Mouse (Mus musculus) midbrain, embryonic 12.5 days (tissue): Measurements from ENCODE around the gene Specc1. TPM values are rescaled to one million over a fixed set of nuclear protein-coding genes. Genes with fewer than 3 reads are reported as not detected.

ENCODE experiments used
- ATAC-seq: fragments of 200-750 bp; cut with Nextera tagmentation; 2 replicates; pipeline ENCODE4 v1.8.0; 2017; ENCODE audit warnings: low read depth, moderate TSS enrichment, moderate library complexity; ENCODE audit not compliant: low FRiP score
- H3K27ac ChIP-seq: fragments of 300-500 bp; sonication (generic); replicated peaks from 2 replicates; pipeline ENCODE4 v1.5.1; 2016; ENCODE audit warnings: mild to moderate bottlenecking
- H3K27me3 ChIP-seq: fragments of 300-500 bp; sonication (generic); 2 replicates; pipeline ENCODE4 v1.6.1; 2016; ENCODE audit warnings: mild to moderate bottlenecking
- H3K36me3 ChIP-seq: fragments of 300-500 bp; sonication (generic); 2 replicates; pipeline ENCODE4 v1.6.1; 2016
- H3K4me1 ChIP-seq: fragments of 300-500 bp; sonication (generic); 2 replicates; pipeline ENCODE4 v1.6.1; 2016
- H3K4me2 ChIP-seq: fragments of 300-500 bp; sonication (generic); replicated peaks from 2 replicates; pipeline ENCODE4 v1.6.1; 2016; ENCODE audit warnings: mild to moderate bottlenecking, moderate library complexity
- H3K4me3 ChIP-seq: fragments of 300-500 bp; sonication (generic); 2 replicates; pipeline ENCODE4 v1.5.1; 2016; ENCODE audit warnings: mild to moderate bottlenecking
- H3K9ac ChIP-seq: fragments of 300-500 bp; sonication (generic); replicated peaks from 2 replicates; pipeline ENCODE4 v1.6.1; 2016; ENCODE audit warnings: mild to moderate bottlenecking, moderate library complexity
- H3K9me3 ChIP-seq: fragments of 300-500 bp; sonication (generic); 2 replicates; pipeline ENCODE4 v1.6.1; 2016; ENCODE audit warnings: mild to moderate bottlenecking
- WGBS: fragments of 180-500 bp; shearing (Covaris S2); methylation state at CpG from one replicate; pipeline ENCODE4 v1.1.7; 2016; 5-methylcytosine and 5-hydroxymethylcytosine counted together
- polyA plus RNA-seq: library from polyadenylated mRNA; unstranded; fragments of >200 nt; fragmentation: Nextera tagmentation; extraction: Ambion mirVana; gene quantifications from 2 replicates; pipeline ENCODE4 v1.2.1, GENCODE M21; 2016

The Specc1 gene
- polyA plus RNA-seq, 1 experiment from 2014 or later, result 16.6 TPM

GRCm38 (mm10) chr11:62034564-62034963 is 78.0 kb downstream of the Specc1 start:
- H3K9me3 ChIP-seq, result no peaks in the 10 kb centered on the region
- no peak overlapping the region for H3K9ac ChIP-seq
- H3K27ac ChIP-seq, result no peak overlapping the region
- no peak overlapping the region for H3K4me2 ChIP-seq
- no peaks in the 10 kb centered on the region; the same call in 1 of the 2 replicates for H3K4me1 ChIP-seq
- H3K27me3 ChIP-seq, result no peaks in the 10 kb centered on the region
- ATAC-seq, result no peak
- no peaks in the 10 kb centered on the region for H3K36me3 ChIP-seq
- WGBS, result 80% methylated on average over 6 of the region's 6 CpGs
- H3K4me3 ChIP-seq, result no peak overlapping the region

GRCm38 (mm10) chr11:62035220-62035619 is 78.7 kb downstream of the Specc1 start:
- Histone ChIP-seq H3K9ac (no peak overlapping the region), H3K27ac (no peak overlapping the region), H3K4me2 (no peak overlapping the region), H3K36me3 (no peaks in the 10 kb centered on the region), H3K27me3 (no peaks in the 10 kb centered on the region), H3K9me3 (no peaks in the 10 kb centered on the region), H3K4me1 (no peaks in the 10 kb centered on the region; the same call in 1 of the 2 replicates), H3K4me3 (no peak overlapping the region)
- WGBS, result 91% methylated on average over 1 of the region's 1 CpGs
- no peak for ATAC-seq

GRCm38 (mm10) chr11:62040122-62040521 is 83.6 kb downstream of the Specc1 start:
- WGBS, result 71% methylated on average over 2 of the region's 2 CpGs
- no peak overlapping the region for H3K9ac ChIP-seq
- H3K4me3 ChIP-seq, result no peak overlapping the region
- no peaks in the 10 kb centered on the region for H3K36me3 ChIP-seq
- H3K9me3 ChIP-seq, result no peaks in the 10 kb centered on the region
- H3K4me2 ChIP-seq, result no peak overlapping the region
- H3K27ac ChIP-seq, result no peak overlapping the region
- H3K4me1 ChIP-seq, result no peaks in the 10 kb centered on the region
- no peak for ATAC-seq
- H3K27me3 ChIP-seq, result no peaks in the 10 kb centered on the region

GRCm38 (mm10) chr11:62044627-62045026 is 88.1 kb downstream of the Specc1 start:
- no peak overlapping the region for H3K4me2 ChIP-seq
- H3K4me3 ChIP-seq, result no peak overlapping the region
- H3K4me1 ChIP-seq, result no peaks in the 10 kb centered on the region
- H3K27me3 ChIP-seq, result peaks cover 14% of the 10 kb centered on the region
- H3K36me3 ChIP-seq, result no peaks in the 10 kb centered on the region
- H3K9me3 ChIP-seq, result no peaks in the 10 kb centered on the region
- H3K9ac ChIP-seq, result no peak overlapping the region
- ATAC-seq, result no peak
- H3K27ac ChIP-seq, result no peak overlapping the region
- 41% methylated on average over 3 of the region's 3 CpGs for WGBS

GRCm38 (mm10) chr11:62045964-62046363 is 89.4 kb downstream of the Specc1 start:
- no peak overlapping the region for H3K4me3 ChIP-seq
- H3K36me3 ChIP-seq, result no peaks in the 10 kb centered on the region
- no peaks in the 10 kb centered on the region for H3K9me3 ChIP-seq
- H3K27me3 ChIP-seq, result peaks cover 24% of the 10 kb centered on the region
- H3K4me1 ChIP-seq, result no peaks in the 10 kb centered on the region
- no peak for ATAC-seq
- H3K4me2 ChIP-seq, result no peak overlapping the region
- no peak overlapping the region for H3K9ac ChIP-seq
- WGBS, result 65% methylated on average over 2 of the region's 2 CpGs
- H3K27ac ChIP-seq, result no peak overlapping the region

GRCm38 (mm10) chr11:62047817-62048640 is 91.5 kb downstream of the Specc1 start:
- H3K4me1 ChIP-seq, result no peaks in the 10 kb centered on the region
- ATAC-seq, result no peak
- 49% methylated on average over 9 of the region's 9 CpGs for WGBS

GRCm38 (mm10) chr11:62049170-62049569 is 92.6 kb downstream of the Specc1 start:
- Histone ChIP-seq H3K27ac (no peak overlapping the region), H3K4me1 (peaks cover 2% of the 10 kb centered on the region), H3K36me3 (no peaks in the 10 kb centered on the region), H3K9ac (no peak overlapping the region), H3K27me3 (peaks cover 41% of the 10 kb centered on the region), H3K4me2 (no peak overlapping the region), H3K9me3 (no peaks in the 10 kb centered on the region), H3K4me3 (no peak overlapping the region)
- ATAC-seq, result no peak

More at GRCm38 (mm10) chr11:62047817-62048640, 91.5 kb downstream of the Specc1 start:
- Histone ChIP-seq H3K36me3 (no peaks in the 10 kb centered on the region), H3K4me2 (no peak overlapping the region), H3K27me3 (peaks cover 41% of the 10 kb centered on the region), H3K9me3 (no peaks in the 10 kb centered on the region), H3K4me3 (no peak overlapping the region), H3K9ac (no peak overlapping the region), H3K27ac (no peak overlapping the region)

GRCm38 (mm10) chr11:62050356-62051330 is 94.1 kb downstream of the Specc1 start:
- Histone ChIP-seq H3K4me3 (no peak overlapping the region), H3K27me3 (peaks cover 41% of the 10 kb centered on the region), H3K36me3 (no peaks in the 10 kb centered on the region), H3K4me2 (no peak overlapping the region), H3K4me1 (peaks cover 9% of the 10 kb centered on the region), H3K27ac (no peak overlapping the region), H3K9ac (no peak overlapping the region), H3K9me3 (no peaks in the 10 kb centered on the region)
- 56% methylated on average over 8 of the region's 8 CpGs for WGBS
- no peak for ATAC-seq

GRCm38 (mm10) chr11:62051487-62051886 is 94.9 kb downstream of the Specc1 start:
- WGBS, result 93% methylated on average over 4 of the region's 4 CpGs
- peaks cover 9% of the 10 kb centered on the region for H3K4me1 ChIP-seq
- no peak for ATAC-seq
- H3K36me3 ChIP-seq, result no peaks in the 10 kb centered on the region
- peaks cover 41% of the 10 kb centered on the region for H3K27me3 ChIP-seq
- H3K9ac ChIP-seq, result no peak overlapping the region
- H3K4me2 ChIP-seq, result no peak overlapping the region
- no peak overlapping the region for H3K27ac ChIP-seq
- H3K4me3 ChIP-seq, result no peak overlapping the region
- no peaks in the 10 kb centered on the region for H3K9me3 ChIP-seq

- Histone ChIP-seq H3K9me3 (no peaks in the 10 kb centered on the region), H3K27ac (no peak overlapping the region), H3K4me3 (no peak overlapping the region), H3K36me3 (no peaks in the 10 kb centered on the region), H3K9ac (no peak overlapping the region), H3K4me2 (peak overlapping the region; percentile 17; the same call in 1 of the 2 replicates), H3K4me1 (peaks cover 9% of the 10 kb centered on the region), H3K27me3 (peaks cover 36% of the 10 kb centered on the region)
- ATAC-seq, result peak; percentile 80; the same call in 1 of the 2 replicates
- 15% methylated on average over 9 of the region's 9 CpGs for WGBS
Observed at GRCm38 (mm10) chr11:62053928-62054327, 97.4 kb downstream of the Specc1 start.

GRCm38 (mm10) chr11:62064565-62064964 is 108.0 kb downstream of the Specc1 start:
- H3K27me3 ChIP-seq, result no peaks in the 10 kb centered on the region
- 67% methylated on average over 1 of the region's 1 CpGs for WGBS
- no peak for ATAC-seq

GRCm38 (mm10) chr11:62065655-62066054 is 109.1 kb downstream of the Specc1 start:
- WGBS, result 77% methylated on average over 6 of the region's 6 CpGs
- no peak for ATAC-seq
- Histone ChIP-seq H3K4me1 (peaks cover 8% of the 10 kb centered on the region; the same call in 1 of the 2 replicates), H3K36me3 (no peaks in the 10 kb centered on the region), H3K4me2 (no peak overlapping the region), H3K27ac (no peak overlapping the region), H3K27me3 (no peaks in the 10 kb centered on the region), H3K4me3 (no peak overlapping the region), H3K9ac (no peak overlapping the region), H3K9me3 (no peaks in the 10 kb centered on the region)

More at GRCm38 (mm10) chr11:62064565-62064964, 108.0 kb downstream of the Specc1 start:
- Histone ChIP-seq H3K4me3 (no peak overlapping the region), H3K4me2 (no peak overlapping the region), H3K9ac (no peak overlapping the region), H3K9me3 (no peaks in the 10 kb centered on the region), H3K27ac (no peak overlapping the region), H3K4me1 (peaks cover 4% of the 10 kb centered on the region; the same call in 1 of the 2 replicates), H3K36me3 (no peaks in the 10 kb centered on the region)
